Mouse (Mus musculus) MN1 (cell line): Measurements from ENCODE around the gene Fam193a.

Source experiments
- DNase-seq: peaks from one replicate; pipeline ENCODE4 v3.0.0-alpha.2; 2016; ENCODE audit warnings: low spot score

The Fam193a gene

DNA sequence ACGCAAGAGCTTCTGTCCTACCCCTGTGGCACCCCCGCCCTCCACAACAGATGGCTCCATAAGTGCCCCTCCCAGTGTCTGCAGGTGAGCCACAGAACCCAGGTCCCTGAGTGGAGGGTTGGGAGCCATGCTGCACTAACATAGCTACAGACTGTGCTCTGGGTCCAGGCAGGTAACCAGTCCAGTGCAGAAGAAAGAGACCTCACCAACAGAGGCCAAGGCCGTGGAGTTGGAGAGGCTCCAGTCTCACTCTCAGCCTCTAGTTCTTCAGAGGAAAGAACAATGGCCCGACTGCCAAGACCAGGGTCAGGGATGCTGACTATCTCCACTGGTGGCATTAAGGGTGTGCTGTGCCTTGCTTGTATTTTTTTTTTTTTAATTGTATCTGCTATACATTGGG, 91.6 kb downstream of the Fam193a start:
- no peak for DNase-seq

DNA sequence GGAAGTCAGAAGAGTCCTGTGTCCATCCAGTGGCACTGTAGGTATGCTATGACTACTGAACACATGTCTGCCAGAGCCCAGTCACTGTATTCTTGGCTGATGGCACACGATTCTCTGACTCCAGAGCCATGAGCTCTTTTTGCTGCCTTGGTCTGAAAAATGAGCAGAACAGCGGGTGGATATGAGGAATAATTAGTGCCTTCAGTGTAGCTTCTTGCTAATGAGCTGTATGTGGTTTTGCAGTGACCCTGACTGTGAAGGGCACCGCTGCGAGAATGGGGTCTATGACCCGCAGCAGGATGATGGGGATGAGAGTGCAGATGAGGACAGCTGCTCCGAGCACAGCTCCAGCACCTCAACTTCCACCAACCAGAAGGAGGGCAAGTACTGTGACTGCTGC, 92.1 kb downstream of the Fam193a start:
- no peak for DNase-seq

DNA sequence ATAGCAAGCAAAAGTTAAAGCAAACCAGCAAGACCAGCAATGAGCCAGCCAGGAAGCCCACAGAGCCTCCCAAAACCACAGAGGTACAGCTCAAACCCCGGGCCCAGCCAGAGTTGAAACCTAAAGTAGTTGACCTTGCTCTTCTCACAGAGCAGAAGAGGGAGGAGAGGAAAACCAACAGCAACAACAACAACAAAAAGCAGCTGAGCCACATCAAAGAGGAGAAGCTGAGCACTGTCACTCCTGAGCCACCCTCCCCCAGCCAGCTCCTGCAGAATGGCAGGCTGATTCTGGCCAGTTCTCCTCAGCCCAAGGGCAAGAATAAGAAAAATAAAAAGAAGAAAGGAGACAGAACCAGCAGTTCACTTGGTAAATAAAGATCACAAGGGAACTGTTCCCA, 96.3 kb downstream of the Fam193a start:
- no peak for DNase-seq

DNA sequence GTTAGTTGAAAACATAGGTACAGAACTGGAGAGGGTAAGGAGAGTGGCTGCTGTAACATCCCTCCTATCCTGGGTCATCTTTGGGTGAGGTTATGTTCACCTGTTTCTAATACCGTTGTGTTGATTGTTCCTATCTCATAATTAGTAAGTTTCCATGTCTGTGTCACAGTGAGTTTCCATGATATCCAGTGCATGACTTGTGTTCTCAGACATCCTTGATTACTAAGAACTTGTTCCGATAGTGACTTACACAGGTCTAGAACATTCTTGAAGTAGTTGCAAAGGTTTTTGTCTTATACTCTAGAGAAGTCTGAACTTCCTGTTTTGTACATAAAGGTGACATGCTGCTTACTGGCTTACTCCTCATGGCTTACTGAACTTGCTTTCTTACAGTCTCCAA, 96.9 kb downstream of the Fam193a start:
- no peak for DNase-seq

DNA sequence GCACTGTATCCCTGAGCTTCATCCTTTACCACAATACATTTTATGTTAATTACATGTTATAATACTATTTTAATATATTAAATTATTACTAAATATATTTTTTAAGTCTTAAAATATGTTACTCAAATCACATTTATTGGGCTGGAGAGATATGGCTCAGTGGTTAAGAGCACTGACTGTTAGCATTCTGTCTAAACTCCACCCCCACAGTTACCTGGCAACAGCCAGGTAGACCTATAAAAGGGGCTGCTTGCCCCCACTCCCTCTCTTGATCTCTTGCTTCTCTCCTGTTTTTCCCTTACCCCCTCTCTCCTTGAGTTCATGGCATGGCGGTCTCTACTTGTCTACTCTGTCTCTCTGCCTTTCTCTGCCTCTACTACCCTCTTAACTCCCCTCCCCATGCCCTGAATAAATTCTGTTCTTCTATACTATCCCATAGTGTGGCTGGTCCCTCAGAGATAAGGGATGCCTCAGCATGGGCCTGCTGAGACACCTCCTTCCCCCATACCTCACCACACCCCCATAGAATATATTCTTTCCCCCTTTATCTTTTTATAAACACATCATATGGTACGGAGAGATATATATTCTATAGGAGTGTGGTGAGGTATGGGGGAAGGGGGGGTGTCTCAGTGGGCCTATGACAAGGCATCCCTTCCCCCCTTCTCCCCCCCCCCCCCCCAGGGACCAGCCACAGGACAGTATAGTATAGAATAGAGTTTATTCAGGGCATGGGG, 98.5 kb downstream of the Fam193a start:
- DNase-seq = no peak

DNA sequence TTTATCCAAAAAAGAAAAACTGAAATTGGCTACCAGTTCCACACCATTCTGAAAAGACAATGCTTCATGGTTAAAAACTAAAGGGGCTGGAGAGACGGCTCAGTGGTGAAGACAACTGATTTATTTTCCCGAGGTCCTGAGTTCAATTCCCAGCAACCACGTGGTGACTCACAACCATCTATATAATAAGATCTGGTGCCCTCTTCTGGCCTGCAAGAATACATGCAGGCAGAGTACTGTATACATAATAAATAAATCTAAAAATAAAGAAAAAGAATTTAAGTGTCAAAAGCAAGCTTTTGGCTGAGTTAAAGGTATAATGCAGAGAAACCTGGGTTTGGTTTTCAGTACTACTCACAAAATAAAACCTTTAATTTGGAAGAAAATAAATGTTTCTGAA, 111.2 kb downstream of the Fam193a start:
- DNase-seq = no peak

DNA sequence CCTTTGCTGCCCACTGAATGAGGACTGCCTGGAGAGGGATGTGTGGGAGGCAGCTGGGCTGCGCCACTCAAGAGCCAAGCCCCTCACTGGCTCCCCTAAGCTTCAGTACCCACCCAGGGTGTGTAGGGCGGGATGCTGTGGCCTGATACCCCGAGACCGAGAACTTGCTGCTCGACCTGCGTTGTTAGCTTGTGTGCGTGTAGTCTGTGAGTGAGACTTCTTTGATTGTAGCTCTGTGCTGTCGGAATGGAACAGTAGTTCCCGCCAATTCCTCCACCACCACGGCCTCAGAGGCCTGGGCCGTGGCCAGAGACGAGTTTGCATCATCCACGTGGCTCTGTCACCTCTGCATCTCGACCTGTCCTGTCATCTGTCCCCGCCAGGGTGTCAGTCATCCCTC, 116.0 kb downstream of the Fam193a start:
- no peak for DNase-seq

DNA sequence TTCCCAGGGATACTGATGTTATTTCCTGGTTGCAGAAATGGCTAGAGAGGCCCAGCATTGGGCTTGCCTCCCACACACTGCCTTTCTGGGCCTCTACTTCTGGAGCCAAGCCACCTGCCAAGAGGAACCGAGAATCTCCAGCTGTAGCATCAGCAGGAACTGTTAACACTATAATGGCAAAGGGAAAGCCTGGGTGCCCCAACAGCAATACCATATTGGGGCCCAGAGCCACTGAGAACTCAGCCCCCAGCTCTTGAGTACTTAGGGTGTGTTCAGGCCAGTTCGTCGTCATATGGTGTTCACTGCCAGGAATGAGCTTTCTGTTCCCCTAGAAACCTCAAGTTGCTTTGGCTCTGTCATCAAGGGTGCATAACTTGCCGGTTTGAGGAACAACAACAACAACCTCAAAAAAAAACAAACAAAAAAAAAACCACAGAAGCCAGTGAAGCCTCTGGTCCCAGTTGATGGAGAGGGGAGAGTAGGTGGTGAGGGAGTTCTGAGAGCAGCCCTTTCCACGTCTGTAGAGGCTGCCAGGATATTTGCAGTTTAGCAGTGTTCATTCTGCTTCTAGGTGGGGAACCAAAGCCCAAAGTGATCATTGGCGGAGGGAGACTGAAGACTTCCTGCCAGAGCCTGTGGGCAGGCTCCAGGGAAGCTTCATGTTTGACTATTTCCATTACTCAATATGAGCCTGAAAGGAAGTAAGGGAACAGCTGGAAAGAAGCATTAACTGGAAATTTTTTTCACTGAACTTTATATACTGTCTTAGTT, 117.8 kb downstream of the Fam193a start:
- DNase-seq = no peak

DNA sequence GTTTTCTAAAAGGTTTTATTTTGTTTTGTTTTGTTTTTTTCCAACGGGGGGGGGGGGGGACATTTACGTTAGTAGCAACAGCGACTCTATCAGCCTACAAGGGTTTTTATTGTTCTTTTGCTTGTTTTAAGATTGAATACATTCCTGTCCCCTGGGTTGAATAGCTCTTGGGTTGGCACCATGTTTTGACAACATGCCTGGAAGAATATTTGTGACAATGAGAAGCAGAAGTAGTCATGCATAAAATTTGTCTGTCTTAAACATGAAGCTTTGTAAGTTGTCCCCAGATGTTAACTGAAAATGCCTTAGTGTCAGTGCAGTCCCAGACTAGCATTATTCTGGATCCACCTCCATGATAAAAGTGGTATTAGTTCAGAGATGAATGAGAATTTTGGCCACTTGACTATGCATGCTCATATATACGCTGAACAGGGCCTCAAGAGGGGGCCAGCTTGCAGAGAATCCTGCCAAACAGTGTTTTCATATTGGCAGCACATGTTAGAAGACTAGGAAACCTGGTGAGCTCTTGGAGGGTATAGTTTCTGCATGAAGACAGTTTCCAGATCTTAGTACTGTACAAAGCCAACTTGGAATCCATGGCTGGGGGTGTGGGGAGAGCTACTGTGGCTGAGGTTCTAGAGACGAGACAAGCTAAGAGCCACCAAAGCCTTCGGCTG, 119.1 kb downstream of the Fam193a start:
- no peak for DNase-seq

DNA sequence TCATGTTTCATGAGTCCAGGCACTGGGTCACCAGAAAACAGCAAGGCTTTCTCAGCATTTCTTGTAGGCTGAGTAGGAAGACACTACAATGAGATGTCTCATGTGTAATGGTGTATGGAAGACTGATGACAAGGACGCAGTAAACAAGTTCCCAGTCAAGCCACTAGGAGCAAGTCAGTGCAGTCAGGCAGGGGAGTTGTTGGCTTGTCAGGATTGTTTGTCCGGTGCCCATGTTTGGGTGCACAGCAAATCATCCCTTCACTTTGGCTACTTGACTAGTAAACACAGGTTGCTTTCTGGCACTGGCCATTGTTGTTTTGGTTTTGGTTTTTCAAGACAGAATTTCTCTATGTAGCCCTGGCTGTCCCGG, 119.7 kb downstream of the Fam193a start:
- DNase-seq = no peak

DNA sequence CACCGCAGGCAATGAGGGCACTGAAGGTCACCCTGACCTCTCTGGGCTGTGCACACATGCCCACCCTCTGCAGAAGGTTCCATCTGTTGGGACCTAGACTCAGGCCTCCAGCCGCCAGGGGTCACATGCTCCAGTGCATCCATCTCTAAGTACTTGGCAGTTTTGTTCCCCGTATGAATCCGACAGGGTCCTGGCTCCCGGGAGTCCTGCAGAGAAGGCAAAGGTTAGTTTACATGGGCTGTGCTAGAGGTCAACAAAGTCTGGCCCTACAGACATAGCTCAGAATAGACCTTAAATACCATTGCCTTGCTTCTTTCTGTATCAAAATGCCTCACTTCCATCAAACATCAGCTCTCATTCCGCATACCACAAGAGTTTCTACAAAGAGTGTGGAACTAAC, 127.0 kb downstream of the Fam193a start:
- no peak for DNase-seq

DNA sequence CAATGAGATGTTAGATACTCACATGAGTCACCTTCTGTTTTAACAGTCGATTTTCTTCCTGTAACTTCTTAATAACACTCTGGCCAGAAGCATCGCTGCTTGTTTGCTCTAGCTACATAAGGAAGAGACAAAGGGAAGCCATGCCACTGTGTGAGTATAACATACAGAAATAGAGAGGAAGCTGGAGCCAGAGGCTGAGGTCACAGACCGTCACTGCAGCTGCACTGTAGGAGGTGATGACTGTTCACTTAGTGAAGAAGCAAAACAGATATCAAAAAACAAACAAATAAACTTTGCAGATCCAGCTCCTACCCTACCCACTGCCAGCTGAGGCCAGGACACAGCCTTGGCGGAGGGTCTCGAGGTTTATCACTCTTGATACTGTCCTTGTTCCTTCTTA, 131.2 kb downstream of the Fam193a start:
- no peak for DNase-seq

DNA sequence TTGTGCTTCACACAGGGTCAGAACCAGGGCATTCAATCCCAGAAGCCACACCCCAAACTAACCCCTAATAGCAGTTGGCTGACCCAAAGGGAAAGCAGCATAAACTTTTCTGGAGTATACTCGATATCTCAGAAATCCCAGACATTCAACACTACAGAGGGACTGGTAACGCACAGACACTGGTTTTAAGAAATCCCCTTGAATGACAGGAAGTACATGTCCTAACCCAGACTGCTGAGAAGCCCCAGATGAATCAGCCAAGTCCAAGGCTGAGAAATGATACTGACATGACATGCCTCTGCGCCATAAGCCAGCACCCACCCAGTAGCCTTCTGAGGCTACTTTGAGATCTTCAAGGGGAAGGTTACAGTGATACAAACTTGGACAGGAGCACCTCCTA, 131.9 kb downstream of the Fam193a start:
- DNase-seq = no peak

DNA sequence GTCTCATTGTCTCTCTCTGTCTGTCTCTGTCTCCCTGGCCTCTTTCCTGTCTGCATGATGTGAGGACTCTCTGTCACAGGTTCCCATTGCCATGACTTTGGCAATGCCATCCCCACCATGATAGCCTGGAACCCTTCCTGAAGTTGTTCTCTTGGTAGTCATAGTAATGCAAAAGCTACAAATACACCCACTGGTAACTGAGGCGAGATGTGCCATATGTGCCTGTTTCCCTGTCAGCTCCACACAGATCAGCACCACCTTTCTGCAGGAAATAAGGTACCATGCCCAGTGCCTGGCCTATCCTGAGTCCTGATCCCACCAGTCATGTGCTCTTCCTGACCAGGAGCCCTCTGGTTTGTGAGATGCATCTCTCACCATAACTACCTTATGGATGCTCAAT, 132.7 kb downstream of the Fam193a start:
- no peak for DNase-seq

DNA sequence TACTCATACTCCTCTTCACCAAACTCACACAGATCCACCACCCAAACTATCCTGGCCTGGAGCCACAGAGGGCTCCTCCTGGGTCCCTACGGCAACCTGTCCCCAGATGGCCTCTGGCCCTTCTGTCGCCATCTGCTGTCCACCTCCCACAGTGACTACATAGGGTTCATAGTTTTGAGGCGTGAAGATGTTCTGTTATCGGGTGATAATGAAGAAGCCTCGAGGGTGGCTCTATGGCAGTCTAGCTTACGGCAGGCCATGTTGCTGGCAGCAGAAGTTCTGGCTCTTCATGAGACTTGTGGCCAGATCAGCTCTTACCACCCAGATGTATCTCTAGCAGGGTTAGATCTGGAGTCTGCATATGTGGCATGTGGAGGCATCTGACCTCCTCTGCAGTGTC, 133.1 kb downstream of the Fam193a start:
- no peak for DNase-seq

DNA sequence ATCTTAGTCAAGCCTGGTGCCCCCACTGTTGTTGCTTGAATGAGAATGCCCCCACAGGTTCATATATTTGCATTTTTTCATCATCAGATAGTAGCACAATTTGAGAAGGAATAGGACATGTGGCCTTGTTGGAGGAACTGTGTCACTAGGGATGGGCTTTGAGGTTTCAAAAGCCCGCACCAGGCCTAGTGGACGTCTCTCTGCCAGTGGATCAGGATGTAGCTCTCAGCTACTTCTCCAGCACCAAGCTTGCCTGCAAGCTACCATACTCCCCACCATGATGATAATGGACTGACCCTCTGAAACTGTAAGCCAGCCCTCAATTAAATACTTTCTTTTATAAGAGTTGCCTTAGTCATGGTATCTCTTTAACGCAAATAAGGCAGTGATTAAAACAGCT, 142.8 kb downstream of the Fam193a start:
- no peak for DNase-seq

DNA sequence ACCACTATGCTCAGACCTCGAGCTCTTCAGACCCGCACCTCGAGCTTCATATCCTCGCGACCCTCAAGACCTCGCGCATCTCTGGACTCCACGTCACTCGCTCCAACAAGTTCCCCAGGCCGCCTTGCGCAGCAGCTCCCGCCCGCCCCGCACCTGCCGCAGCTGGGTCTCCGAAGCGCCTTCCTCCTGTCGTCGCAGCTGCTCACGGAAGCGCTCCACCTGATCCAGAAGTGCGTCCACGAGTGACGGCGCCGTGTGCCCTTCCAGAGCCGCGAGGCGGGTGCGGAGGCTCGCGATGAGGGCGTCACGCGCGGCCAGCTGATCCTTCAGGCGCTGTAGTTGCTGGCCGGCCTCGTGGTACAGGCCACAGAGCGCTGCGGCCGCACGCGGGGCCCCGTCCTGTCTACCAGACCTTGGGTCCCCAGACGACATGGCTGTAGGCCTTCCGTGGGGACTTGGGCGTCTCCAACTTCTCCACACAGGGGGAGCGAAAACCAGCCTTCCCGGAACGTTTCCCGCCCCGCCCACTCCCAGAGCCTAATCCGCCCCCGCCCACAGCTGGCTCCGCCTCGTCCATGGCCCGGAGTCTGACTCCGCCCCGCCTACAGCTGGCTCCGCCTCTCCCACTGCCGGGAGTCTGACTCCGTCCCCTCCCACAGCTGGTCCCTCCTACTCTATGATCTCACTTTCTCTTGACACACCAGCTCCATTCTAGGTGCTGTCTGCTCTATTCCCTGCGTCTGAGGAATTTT, 143.9 kb downstream of the Fam193a start, which contains the start of gene Tnip2:
Tnip2 (minus strand) TSS at position 526 of the 752 bp plus-strand sequence.
- DNase-seq = peak; percentile 98

DNA sequence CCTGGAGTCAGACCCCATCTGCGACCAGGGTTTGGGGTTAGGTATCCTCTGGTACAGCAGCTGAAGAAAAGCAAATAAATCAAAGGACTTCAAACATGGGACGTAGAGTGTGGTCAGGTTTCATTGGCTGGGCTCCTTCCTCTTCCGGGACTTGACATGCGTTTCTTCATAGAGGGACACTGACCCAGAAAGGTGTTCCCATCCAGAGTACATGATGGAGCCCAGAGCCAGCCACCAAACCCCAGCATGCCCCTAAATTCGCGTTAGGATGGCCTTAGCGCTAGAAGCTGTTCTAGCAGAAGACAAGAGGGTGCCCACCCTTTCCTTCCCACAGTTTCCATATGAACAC, 144.5 kb downstream of the Fam193a start:
- no peak for DNase-seq

DNA sequence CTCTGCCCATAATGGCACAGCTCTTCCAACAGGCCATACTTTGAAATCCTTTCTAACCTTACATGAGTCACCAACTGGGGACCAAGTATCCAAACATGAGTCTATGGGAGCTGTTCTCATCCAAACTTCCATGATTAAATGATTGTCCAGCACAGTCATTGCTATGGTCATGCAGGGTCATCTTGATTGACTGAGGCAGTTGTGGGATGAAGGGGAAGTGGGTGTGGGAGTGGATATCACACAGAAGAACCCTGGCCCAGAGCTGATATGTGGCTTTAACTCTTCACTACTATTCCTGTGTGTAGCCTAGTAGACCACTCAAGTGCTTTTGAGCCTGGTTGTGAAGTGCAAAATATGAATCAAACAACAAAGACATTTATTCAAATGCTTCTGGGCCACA, 145.4 kb downstream of the Fam193a start:
- DNase-seq = no peak

DNA sequence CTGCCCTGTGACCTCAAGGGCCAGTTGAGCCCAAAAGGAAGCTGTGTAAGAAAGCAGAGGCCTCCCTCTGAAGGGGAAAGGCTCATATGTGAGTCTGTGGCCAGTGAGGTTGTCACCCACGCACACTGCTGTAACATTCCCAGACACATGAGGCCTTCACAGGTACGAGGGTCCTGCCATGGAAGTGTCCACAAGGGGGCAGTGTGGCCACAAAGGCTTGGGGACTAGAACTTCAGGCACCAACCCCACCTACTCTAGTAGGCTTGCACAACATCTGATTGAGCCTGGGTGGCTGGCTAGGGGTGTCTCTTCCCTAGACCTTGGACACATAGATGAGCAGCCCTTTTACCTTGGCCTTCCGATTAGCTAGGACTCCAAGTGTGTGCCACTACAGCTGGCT, 148.2 kb downstream of the Fam193a start:
- DNase-seq = peak; percentile 79

DNA sequence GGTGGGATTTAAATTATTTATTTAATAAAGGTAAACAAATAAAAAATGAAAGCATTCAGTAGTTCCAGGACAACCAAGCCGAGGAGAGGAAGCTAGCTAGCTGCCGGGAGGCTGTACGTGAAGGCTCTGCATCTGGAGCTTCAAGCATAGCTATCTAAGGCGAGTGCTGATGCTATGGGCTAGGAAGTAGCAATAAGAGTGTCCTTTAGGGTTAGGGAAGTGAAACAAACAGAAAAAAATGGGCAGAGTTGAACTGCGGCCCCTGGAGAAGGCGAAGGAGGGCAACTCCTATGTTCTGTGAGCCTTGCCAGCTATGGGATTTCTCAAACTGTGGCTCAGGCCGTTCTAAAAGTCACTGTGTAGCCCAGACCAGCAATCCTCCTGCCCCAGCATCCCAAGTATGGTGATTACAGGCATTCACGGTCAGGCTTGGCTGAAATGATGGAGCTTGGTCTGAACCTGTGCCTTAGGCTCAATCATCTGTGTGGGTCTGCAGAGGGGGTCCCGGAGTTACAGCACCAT, 149.7 kb downstream of the Fam193a start:
- no peak for DNase-seq

DNA sequence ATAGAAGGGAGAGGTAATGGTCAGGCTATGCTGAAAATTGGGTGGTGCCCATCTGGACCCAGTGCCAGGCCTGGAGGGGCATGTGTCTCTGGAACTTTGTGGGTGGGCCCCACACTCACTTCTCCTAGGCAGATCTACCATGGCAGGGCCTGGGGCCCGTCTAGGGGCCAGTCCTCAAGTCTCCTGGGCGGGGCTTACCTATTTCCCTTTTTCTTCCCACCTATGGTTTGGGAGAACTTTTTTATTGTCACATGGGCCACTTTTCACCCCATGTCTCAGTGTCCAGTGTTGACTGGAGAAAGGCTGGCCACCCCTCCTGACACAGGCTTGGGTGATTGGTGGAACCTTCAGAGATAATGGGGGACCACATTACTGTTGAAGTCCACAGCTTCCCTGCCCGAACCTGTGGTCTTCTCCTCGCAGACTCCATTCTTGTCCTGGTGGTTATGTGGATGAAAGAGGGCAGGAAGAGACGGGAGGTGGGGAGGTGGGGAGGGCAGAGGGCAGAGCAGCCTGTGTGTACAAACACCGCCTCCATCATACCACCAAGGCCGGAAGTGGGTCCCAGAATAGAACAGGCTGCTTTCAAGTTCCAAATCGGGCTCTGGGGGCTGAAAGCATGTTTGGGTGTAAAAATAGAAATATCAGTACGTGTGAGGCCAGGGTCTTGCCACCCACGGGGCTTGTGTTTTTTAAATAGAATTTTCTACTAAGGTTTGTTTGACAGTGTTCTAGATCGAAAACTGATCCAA, 150.9 kb downstream of the Fam193a start:
- no peak for DNase-seq
